Mouse (Mus musculus): ENCODE measurements around the gene Ube2v1.
"Not testable (repeated sequence)": the region's sequence is repeated elsewhere in the genome, so short reads cannot be mapped to it uniquely, and the experiment has no call there.

Ube2v1 gene

DNA sequence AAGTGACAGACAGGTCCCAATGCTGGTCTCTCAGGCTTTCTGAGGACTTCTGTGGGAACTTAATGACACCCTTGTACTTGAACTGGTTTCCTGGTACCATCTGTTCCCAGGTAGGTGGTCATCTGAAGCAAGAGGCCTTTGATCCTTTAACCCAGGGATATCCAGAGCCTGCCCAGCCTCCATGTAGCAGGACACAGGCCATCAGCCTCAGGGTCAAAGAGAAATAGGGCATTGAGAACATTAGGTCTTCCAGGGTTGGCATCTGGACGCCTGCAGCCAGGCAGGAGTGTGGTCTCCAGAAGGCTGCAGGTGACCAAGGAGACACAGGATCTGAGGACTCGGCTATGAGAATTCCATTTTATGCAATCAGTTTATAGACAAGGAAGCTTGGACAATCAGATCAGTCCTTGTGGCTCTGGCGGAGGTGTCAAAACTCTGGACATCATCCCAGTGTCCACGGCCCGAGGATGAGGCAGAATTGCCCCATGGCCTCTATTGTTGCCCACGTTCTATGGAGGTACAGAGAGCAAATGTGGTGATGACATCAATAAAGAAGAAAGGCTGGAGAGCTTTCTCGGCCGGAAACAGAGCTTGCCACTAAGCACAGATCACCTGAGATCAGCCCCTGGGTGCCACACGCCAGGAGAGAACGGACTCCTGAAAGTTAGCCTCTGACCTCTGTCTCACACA is 23.2 kb upstream of the Ube2v1 start:
- no peak for DNase-seq (ENCODE audit: low spot score)

DNA sequence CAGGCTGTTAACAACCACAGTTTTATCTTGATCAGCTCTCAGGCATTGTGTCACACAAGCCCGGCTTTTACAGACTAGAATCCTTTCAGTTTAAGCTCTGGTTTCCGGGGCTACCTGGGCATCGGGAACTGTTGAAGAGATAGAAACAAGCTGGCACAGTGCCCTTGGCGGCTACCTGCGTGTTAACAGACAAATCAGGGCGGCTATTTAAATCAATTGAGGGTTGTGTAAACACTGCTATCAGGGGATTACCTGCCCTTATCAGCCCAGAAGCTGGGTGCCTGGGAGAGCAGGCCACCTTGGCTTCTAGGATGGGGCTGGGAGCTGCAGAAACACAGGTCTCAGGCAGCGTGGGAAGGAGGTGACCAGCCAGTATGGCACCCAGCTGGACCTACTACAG is 20.8 kb upstream of the Ube2v1 start:
- DNase-seq (ENCODE audit: low spot score) = no peak

DNA sequence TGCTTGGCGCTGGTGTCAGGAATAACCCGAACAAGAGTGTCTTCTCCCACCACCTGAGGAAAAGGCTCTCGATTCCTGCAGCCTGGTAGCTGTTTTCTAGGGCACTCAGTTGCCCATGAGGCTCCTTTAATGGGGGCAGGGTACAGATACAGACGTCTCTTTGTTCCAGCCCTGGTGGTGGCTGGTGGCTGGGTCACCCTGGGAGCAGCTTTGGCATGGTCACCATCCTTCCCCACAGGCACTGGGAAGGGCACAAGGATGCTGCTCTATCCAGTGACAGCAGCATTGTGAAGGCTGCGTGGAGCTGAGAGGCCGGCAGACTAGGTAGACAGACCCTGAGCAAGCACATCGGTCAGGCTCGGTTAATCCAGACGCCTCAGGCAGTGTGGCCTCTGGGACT is 19.7 kb upstream of the Ube2v1 start:
- no peak for DNase-seq (ENCODE audit: low spot score)

DNA sequence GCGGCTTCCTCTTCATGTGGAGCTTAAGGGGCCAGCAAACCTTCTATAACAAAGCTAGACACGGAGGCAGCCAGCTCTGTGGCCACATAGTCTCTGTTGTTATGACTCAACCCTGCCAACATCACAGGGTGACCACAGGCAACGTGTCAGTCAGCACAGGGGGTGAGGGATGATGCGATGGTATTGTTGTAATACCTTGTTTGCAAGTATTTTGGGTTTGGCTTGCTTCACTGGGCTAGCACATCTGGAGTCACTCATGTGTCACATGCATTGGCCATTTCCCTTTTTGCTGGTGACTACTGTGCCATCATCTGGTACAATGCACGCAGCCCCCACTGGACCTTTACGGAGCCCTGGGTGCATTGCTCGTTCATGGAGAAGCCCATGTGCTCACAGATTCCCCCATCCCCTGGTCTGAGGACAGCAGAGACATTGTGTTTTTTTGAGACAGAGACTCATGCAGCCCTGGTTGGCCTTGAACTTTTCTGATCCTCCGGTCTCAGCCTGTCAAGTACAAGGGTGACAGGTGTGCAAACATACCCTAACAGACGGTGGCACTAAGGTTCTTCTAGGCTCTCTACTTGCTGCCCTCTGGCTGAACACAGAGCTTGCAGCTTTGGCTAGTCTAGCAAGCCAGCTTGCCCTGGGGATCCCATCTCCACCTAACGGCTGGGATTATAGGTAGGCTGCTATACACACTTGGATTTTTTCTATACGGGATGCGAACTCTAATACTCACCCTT is 17.6 kb upstream of the Ube2v1 start:
- DNase-seq (ENCODE audit: low spot score) = no peak

DNA sequence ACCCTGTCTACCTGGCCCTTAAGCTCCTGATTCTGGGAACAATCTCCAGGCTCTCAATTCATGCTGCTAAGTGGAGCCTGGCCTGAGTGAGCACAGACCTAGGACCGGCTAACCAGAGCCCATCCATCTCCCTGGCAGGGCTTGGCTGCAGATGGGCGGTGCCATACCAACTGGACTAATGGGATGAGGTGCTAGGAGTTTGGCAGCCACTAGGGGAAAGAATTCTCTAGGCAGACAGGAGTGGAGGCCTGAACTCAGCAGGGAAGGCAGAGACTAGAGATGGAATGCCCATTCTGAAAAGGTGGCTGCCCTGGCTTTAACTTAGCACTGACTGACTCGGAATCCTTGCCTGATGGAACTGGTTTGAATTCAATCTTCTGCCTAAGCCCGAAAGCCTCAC is 14.5 kb upstream of the Ube2v1 start:
- peak; percentile 44 for DNase-seq (ENCODE audit: low spot score)

DNA sequence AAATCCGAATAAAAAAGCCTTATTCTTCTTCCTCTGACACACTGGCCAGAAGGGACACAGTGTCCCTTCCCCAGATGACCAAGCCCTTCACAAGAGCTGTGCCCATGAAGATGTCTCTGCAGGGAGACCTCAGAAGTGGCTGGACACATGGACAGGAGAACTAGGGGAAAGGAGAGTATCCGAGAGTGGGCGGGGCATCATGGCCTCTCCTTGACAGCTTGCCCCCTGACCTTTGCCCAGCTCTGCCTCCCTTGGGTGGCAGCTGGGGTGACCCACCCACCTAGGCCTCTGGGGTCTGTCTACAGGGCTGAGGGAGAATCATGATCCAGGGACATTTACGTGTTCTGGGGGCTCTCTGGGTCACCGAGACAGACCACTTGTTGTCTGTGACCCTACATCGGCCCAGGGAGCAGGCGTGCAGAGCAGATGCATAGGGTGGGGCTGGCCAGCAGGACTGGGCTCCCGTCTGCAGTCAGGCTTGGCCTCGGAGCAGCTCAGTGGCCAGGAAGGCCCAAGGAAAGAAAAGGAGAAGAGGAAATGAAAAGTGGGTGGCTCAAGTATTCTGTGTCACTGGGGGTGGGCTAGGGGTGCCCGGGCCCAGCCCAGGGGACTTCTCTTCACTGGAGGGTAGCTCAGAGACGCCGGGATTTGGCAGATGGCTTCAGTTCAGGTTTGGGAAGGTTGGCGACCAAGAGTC is 11.6 kb upstream of the Ube2v1 start:
- not testable (repeated sequence) for DNase-seq (ENCODE audit: low spot score)

DNA sequence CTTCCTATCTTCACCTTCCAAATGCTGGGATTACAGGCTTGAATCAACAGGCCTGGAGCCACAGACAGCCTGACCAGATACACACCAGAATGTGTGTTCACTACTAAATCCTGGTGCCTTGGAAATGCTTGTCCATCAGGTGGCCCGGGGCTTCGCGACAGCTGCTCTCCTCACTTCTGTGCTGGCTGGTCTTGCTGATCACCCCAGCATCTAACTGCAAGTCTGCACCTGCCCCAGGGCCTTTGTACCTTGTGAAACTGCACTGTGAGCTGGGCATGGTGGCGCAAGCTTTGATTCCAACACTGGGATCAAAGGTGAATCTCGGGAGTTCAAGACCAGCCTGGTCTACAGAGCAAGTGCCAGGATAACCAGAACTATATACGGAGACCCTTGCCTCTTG is 10.3 kb upstream of the Ube2v1 start:
- no peak for DNase-seq (ENCODE audit: low spot score)

DNA sequence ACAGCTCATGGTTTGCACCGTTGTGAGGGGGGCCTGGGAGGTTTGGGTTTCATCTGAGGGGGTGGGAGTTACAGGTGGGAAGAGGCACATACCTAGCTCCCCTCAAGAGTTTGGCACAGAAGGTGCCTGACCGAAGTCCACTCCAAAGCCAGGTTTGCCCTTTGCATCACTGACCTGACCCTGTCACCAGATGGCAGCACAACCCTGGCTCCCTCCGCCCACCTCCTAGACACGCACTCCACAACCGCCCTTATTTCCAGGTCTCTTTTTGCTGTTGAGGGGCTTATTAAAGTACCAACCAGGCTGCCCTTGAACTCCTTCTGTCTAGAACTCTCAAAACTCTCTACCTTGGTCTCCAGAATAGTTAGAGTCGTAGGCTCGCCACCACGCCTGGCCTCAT is 9.4 kb upstream of the Ube2v1 start:
- peak; percentile 63 for DNase-seq (ENCODE audit: low spot score)

DNA sequence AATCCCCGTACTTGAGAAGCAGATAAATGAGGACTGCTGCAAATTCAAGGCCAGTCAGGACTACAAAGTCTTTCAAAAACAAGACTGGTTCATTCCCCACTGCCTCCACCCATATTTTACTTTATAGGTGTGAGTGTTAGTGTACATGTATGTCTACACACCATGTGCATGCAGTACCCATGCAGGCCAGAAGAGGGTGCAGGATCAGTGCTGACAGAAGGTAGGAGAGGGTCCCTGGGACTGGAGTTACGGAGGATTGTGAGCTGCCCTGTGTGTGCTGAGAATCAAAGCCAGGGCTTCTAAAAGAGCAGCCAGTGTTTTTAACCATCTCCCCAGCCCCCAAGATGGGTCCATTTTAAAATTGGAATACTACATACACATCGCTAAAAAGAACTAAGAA is 8.4 kb upstream of the Ube2v1 start:
- peak; percentile 47 for DNase-seq (ENCODE audit: low spot score)

DNA sequence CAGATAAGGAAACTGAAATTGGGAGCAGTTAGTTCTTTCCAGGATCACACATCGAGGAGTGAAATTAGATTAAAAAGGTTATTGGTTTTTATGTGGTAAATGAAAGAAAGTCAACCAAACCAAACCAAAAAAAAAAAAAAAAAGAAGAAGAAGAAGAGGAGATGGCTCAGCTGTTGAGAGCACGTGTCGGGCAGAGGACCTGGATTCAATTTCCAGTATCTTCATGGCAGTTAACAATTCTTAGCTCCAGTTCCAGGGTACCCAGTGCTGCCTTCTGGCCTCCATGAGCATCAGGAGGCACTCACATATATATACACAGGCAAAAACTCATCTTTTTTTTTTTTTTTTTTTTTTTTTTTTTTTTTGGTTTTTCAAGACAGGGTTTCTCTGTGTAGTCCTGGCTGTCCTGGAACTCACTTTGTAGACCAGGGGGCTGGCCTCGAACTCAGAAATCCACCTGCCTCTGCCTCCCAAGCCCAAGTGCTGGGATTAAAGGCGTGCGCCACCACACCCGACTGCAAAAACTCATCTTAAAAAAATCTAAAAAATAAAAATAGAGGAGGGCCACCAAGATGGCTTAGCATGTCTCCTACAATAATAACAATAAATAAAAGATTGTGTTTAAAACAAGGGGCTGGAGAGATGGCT is 3.1 kb upstream of the Ube2v1 start:
- DNase-seq (ENCODE audit: low spot score) = no peak

DNA sequence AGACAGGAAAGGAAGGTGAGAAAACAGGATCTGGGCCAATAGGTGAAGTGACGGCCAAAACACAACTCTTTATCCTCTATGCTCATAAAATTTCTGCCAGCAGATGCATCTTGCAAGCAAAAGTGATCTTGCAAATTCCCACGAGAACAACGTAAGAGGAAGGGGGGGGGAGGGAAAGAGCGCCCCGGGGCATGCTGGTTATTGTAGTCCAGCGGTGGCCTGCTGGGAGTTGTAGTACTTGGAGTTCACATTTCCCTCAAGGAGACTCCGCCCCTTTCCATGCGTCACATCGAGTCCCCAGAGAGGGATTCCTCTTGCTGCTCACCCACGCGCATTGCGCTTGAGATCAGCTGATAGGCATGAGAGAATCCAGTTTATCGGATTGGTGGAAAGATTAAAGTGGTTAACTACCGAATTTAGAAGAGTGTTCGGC is 2.5 kb upstream of the Ube2v1 start:
- DNase-seq (ENCODE audit: low spot score) = peak; percentile 99

DNA sequence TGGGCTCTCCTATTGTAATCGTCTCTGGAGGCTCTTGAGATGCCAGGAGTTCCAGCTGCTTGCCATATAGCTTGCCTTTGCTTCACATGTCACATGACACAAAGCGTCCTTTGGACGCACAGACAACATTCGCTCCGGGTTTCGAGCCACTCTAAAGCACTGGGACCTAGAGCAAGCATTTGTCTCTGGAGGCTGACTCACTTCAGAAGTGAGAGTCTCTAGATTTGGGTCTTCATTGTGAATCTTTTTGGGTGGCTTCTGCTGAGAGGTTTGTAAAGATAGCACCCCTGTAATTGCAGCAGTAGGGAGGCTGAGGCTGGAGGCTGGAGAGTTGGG is 1.6 kb upstream of the Ube2v1 start:
- DNase-seq (ENCODE audit: low spot score) = no peak

DNA sequence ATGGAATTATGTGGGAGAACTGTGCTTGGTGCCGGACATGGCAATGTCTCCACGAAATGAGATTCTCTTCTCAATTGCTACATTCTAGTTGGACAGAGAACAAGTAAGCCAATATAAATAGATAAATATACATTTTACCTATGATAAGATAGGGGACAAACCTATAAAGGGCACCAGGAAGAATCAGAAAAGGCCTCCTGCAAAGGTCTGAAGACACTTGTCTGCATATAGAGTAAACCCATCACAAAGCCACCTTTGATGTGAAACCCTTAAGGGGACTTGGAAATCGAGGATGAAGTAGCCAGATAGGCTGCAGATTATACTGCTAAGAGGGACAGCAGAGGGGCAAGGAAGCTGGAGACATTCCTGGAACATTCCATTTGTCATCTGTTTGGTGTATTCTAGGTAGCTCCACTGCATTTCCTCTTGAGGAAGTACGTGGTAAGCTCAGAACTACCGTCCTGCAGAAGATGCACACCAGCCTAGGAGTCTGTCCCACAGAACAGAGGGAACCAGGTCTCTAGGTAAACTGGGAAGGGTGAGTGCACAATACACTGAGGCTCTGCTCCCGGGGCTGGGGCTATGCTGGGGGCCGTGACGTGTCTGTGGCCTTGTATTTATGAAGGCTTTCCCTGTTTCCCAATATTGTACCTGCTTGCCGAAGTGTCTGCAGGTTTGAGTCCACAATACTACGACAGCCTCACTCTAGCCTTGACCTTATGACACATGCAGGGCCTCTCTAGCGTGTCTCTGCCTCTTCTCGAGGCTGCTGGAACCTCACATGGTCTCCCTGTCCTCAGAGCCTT is 1.0 kb upstream of the Ube2v1 start:
- no peak for DNase-seq (ENCODE audit: low spot score)

DNA sequence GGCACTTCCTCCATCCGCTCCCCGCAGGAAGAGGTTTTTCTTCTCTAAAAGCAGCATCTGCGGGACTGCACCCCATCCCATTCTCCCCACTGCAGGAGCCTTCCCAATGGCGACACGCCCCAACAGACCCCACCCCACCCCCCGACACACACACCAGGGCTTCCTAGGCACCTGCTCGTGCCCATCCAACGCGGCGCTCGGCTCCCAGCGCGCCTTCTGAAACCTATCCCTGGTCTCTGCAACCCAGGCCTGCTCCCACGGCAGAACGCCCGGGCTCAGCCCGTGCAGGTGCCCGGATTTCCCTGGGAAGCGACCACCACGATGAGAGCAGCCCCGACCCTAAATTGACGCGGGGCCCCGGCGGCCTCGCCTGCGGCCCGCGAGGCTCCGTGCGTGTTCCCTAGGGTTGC is 709 bp downstream of the Ube2v1 start:
- DNase-seq (ENCODE audit: low spot score) = no peak

DNA sequence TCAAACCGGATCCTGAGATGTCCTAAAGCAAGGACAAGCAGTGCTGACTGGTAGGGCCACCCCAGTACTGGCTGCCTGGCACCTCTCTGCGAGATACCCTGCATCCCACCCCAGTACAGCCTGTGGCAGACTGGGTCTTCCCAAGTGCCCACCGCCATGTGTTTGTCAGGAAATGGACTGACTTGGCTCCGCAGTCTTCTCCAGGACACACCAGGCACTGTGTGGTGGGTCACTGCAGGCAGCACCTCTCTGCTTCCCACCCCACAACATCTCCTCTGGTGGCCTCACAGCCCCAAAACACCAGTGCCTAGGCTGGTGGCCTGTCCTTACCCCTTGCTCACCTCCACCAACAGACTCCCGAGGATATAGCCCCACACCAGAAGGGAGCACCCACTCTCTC is 1.5 kb downstream of the Ube2v1 start:
- DNase-seq (ENCODE audit: low spot score) = no peak

DNA sequence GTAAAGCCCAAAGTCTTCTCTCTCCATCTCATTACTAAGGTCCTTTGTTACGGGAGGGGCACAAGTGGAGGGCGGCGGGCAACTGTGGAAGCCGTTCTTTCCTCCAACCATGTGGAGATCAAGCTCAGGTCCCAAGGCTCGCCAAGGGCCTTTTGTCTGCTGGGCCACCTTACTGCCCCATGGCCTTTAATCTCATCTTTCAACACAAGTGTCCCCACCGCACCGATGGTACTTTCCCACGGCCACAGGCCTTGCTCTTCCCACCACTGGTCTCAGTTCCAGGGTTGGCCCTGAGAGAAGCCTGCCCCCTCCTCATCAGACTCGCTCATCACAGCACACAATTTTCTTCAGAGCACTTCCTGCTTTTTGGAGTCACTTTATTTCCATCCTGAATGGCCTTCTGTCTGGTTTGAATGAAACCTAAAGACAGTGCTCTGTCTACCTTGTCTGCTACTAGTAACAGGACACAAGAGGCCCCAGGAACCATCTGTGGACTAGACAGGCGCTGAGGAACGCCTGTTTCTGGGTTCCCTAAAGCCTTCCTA is 2.2 kb downstream of the Ube2v1 start:
- DNase-seq (ENCODE audit: low spot score) = no peak

DNA sequence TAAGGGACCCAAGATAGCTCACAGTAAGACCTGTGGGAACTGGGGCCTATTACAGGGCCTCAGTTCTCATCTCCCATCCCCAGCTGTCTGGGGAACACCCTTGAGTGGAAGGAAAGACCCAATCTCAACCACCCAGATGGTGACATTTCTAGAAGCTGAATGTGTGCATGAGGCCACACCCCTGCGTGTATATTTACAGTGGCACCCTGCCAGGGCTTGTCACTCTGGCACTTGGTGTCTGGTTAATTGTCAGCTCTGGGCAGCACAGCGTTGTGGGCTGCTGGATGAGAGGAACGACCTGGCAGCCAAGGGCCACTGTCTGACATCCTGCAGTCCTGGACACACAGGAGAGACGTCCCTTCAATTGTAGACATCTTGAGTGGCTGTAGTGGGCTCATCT is 3.0 kb downstream of the Ube2v1 start:
- no peak for DNase-seq (ENCODE audit: low spot score)

DNA sequence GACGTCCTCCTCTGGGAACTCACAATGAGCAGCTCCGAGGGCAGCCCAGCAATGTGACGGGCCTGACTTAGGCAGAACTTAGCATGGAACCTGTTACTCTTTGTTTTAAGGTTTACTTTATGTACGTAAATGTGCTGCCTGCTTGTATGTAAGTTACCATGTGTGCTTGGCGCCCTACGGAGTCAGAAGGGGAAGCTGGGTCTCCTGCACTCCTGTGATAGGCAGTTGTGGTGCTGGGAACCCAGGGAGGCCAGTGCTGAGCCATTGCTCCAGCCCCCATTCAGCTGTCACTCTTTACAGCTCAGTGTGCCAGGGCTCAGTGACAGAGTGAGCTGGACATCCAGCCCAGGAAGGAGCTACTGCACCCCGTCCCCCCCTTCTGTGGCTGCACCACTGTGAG is 4.9 kb downstream of the Ube2v1 start:
- DNase-seq (ENCODE audit: low spot score) = no peak

DNA sequence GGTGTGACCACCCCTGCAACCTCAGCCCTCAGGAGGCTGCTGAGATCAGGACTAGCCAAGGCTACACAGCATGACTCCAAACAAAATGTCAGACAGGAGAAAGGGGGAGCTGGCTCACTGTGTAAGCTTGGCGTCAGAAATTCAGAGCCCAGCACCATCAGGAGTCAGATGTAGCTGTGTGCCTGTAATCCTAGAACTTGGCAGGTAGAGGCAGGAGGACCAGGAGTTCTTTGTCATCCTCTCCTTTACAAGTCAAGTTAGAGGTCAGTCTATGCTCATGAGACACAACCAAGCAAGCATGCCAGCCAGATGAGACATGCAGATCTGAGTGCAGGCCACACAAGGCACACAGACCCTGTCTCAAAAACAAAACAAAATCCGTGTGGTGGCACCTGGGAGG is 6.2 kb downstream of the Ube2v1 start:
- no peak for DNase-seq (ENCODE audit: low spot score)

DNA sequence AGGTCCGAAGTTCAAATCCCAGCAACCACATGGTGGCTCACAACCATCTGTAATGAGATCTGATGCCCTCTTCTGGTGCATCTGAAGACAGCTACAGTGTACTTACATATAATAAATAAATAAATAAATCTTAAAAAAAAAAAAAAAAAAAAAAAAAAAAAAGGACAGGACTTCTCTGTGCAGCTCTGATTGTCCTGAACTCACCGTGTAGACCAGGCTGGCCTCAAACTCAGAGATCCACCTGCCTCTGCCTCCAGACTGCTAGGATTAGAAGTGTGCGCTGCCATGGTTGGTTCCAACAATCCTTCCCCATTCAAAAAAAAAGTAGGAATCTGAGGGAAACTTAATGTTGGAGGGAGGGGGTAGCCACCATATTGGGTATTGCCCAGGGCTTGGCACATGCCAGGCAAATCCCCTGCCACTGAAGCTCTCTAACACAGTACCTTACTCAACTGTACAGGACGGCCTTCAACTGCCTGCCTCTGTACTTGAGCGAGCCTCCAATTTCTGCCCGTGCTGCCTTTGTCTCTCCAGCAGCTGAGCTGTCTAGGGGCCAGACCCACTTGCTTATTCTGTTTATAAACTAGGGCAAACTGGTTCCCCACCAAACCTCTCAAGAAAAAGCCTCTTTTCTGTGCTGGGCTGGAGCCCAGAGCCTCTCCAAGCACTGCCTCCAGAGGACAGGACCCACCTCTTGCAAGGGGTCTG is 7.4 kb downstream of the Ube2v1 start:
- DNase-seq (ENCODE audit: low spot score) = no peak

DNA sequence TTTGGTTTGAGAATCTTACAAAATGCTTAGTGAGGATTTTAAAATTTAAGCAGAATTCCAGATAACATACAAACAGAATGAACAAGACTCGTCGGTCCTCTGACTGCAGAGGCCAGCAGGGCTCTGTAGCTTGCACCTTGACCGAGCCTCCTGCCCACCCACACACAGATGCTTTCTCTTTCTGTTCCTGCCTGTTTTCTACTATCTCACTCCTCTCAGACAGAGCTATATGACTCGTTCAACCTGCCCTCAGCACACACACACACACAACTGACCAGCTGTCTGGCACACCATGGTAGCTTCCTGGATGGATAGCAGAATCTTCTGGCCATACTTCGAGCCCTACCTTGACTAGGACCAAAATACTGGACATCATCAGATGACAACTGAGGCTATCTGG is 8.9 kb downstream of the Ube2v1 start:
- DNase-seq (ENCODE audit: low spot score) = no peak
